Mouse (Mus musculus) hindbrain, embryonic 10.5 days (tissue): ENCODE data around the gene Cadm2. TPM values are rescaled to one million over a fixed set of nuclear protein-coding genes. Genes with fewer than 3 reads are reported as not detected.

ENCODE experiments used
- DNase-seq: peaks from one replicate; pipeline ENCODE4 v3.0.0-alpha.2; 2017; ENCODE audit warnings: low spot score
- H3K27ac ChIP-seq: fragments of 300-500 bp; sonication (generic); 2 replicates; pipeline ENCODE4 v1.5.1; 2016; ENCODE audit warnings: mild to moderate bottlenecking, moderate library complexity
- H3K27me3 ChIP-seq: fragments of 300-500 bp; sonication (generic); 2 replicates; pipeline ENCODE4 v1.6.1; 2016; ENCODE audit warnings: mild to moderate bottlenecking; ENCODE audit not compliant: poor library complexity, insufficient read depth, severe bottlenecking
- H3K36me3 ChIP-seq: fragments of 300-500 bp; sonication (generic); 2 replicates; pipeline ENCODE4 v1.6.1; 2016; ENCODE audit warnings: mild to moderate bottlenecking, moderate library complexity
- H3K4me1 ChIP-seq: fragments of 300-500 bp; sonication (generic); replicated peaks from 2 replicates; pipeline ENCODE4 v1.6.1; 2016; ENCODE audit warnings: mild to moderate bottlenecking
- H3K4me3 ChIP-seq: fragments of 300-500 bp; sonication (generic); 2 replicates; pipeline ENCODE4 v1.5.1; 2016; ENCODE audit warnings: mild to moderate bottlenecking, moderate library complexity
- H3K9me3 ChIP-seq: fragments of 300-500 bp; sonication (generic); 2 replicates; pipeline ENCODE4 v1.6.1; 2016; ENCODE audit warnings: mild to moderate bottlenecking, moderate library complexity
- WGBS: fragments of 180-500 bp; shearing (Covaris S2); methylation state at CpG from one replicate; pipeline ENCODE4 v1.1.7; 2016; 5-methylcytosine and 5-hydroxymethylcytosine counted together
- polyA plus RNA-seq: library from polyadenylated mRNA; unstranded; fragments of >200 nt; fragmentation: Nextera tagmentation; extraction: Ambion mirVana; gene quantifications from 2 replicates; pipeline ENCODE4 v1.2.1, GENCODE M21; 2016

The Cadm2 gene
- polyA plus RNA-seq, 1 experiment from 2014 or later = 4.8 TPM

- Histone ChIP-seq H3K9me3 (no peaks in the 10 kb centered on the region), H3K4me1 (no peaks in the 10 kb centered on the region), H3K27ac (no peak overlapping the region), H3K27me3 (no peaks in the 10 kb centered on the region), H3K36me3 (no peaks in the 10 kb centered on the region), H3K4me3 (no peak overlapping the region)
- no peak for DNase-seq
- 63% methylated on average over 1 of the region's 1 CpGs for WGBS
Measured at GRCm38 (mm10) chr16:67425371-67425770, 195.3 kb downstream of the Cadm2 start.

GRCm38 (mm10) chr16:67410926-67411325, 209.8 kb downstream of the Cadm2 start:
- DNase-seq = no peak
- H3K36me3 ChIP-seq = no peaks in the 10 kb centered on the region
- no peak overlapping the region for H3K27ac ChIP-seq
- WGBS = 64% methylated on average over 3 of the region's 3 CpGs
- H3K4me3 ChIP-seq = no peak overlapping the region
- H3K27me3 ChIP-seq = no peaks in the 10 kb centered on the region
- no peaks in the 10 kb centered on the region for H3K4me1 ChIP-seq
- no peaks in the 10 kb centered on the region for H3K9me3 ChIP-seq

GRCm38 (mm10) chr16:67410482-67410881, 210.2 kb downstream of the Cadm2 start:
- Histone ChIP-seq H3K4me3 (no peak overlapping the region), H3K4me1 (no peaks in the 10 kb centered on the region), H3K36me3 (no peaks in the 10 kb centered on the region), H3K9me3 (no peaks in the 10 kb centered on the region), H3K27me3 (no peaks in the 10 kb centered on the region), H3K27ac (no peak overlapping the region)
- WGBS = 81% methylated on average over 2 of the region's 2 CpGs
- no peak for DNase-seq

GRCm38 (mm10) chr16:67367745-67368144, 253.0 kb downstream of the Cadm2 start:
- Histone ChIP-seq H3K4me3 (no peak overlapping the region), H3K27me3 (no peaks in the 10 kb centered on the region), H3K9me3 (no peaks in the 10 kb centered on the region), H3K4me1 (no peaks in the 10 kb centered on the region), H3K36me3 (no peaks in the 10 kb centered on the region), H3K27ac (no peak overlapping the region)
- WGBS = 83% methylated on average over 2 of the region's 2 CpGs
- no peak for DNase-seq

GRCm38 (mm10) chr16:67348011-67348410, 272.7 kb downstream of the Cadm2 start:
- Histone ChIP-seq H3K4me3 (no peak overlapping the region), H3K4me1 (no peaks in the 10 kb centered on the region), H3K27me3 (no peaks in the 10 kb centered on the region), H3K36me3 (no peaks in the 10 kb centered on the region), H3K27ac (no peak overlapping the region), H3K9me3 (no peaks in the 10 kb centered on the region)
- DNase-seq = no peak
- WGBS = 85% methylated on average over 5 of the region's 5 CpGs

GRCm38 (mm10) chr16:67347561-67347960, 273.1 kb downstream of the Cadm2 start:
- H3K9me3 ChIP-seq = no peaks in the 10 kb centered on the region
- no peaks in the 10 kb centered on the region for H3K36me3 ChIP-seq
- H3K27me3 ChIP-seq = no peaks in the 10 kb centered on the region
- no peak overlapping the region for H3K27ac ChIP-seq
- no peaks in the 10 kb centered on the region for H3K4me1 ChIP-seq
- no peak overlapping the region for H3K4me3 ChIP-seq
- no peak for DNase-seq

- Histone ChIP-seq H3K36me3 (no peaks in the 10 kb centered on the region), H3K4me3 (no peak overlapping the region), H3K27ac (no peak overlapping the region), H3K9me3 (no peaks in the 10 kb centered on the region), H3K4me1 (no peaks in the 10 kb centered on the region), H3K27me3 (no peaks in the 10 kb centered on the region)
- 69% methylated on average over 10 of the region's 10 CpGs for WGBS
- no peak for DNase-seq
Measured at GRCm38 (mm10) chr16:67346621-67347290, 274.0 kb downstream of the Cadm2 start.

GRCm38 (mm10) chr16:67344194-67344593, 276.5 kb downstream of the Cadm2 start:
- WGBS = 43% methylated on average over 5 of the region's 5 CpGs
- H3K4me3 ChIP-seq = no peak overlapping the region
- no peaks in the 10 kb centered on the region for H3K9me3 ChIP-seq
- no peaks in the 10 kb centered on the region for H3K27me3 ChIP-seq
- H3K36me3 ChIP-seq = no peaks in the 10 kb centered on the region
- H3K27ac ChIP-seq = no peak overlapping the region
- DNase-seq = peak; percentile 8
- no peaks in the 10 kb centered on the region for H3K4me1 ChIP-seq

GRCm38 (mm10) chr16:67311033-67311432, 309.7 kb downstream of the Cadm2 start:
- 89% methylated on average over 2 of the region's 2 CpGs for WGBS
- Histone ChIP-seq H3K27me3 (no peaks in the 10 kb centered on the region), H3K36me3 (no peaks in the 10 kb centered on the region)

GRCm38 (mm10) chr16:67284664-67285063, 336.0 kb downstream of the Cadm2 start:
- no peak overlapping the region for H3K27ac ChIP-seq
- no peak for DNase-seq
- WGBS = 94% methylated on average over 3 of the region's 3 CpGs
- no peaks in the 10 kb centered on the region for H3K36me3 ChIP-seq
- H3K9me3 ChIP-seq = no peaks in the 10 kb centered on the region
- no peak overlapping the region for H3K4me3 ChIP-seq
- H3K4me1 ChIP-seq = no peaks in the 10 kb centered on the region
- H3K27me3 ChIP-seq = no peaks in the 10 kb centered on the region

More at GRCm38 (mm10) chr16:67311033-67311432, 309.7 kb downstream of the Cadm2 start:
- no peaks in the 10 kb centered on the region for H3K9me3 ChIP-seq
- no peaks in the 10 kb centered on the region for H3K4me1 ChIP-seq
- no peak for DNase-seq
- H3K4me3 ChIP-seq = no peak overlapping the region
- no peak overlapping the region for H3K27ac ChIP-seq

GRCm38 (mm10) chr16:67243598-67243997, 377.1 kb downstream of the Cadm2 start:
- no peaks in the 10 kb centered on the region for H3K9me3 ChIP-seq
- no peaks in the 10 kb centered on the region for H3K27me3 ChIP-seq
- 82% methylated on average over 5 of the region's 5 CpGs for WGBS

GRCm38 (mm10) chr16:67234862-67235261, 385.8 kb downstream of the Cadm2 start:
- Histone ChIP-seq H3K4me3 (no peak overlapping the region), H3K4me1 (no peaks in the 10 kb centered on the region), H3K9me3 (no peaks in the 10 kb centered on the region), H3K27ac (no peak overlapping the region), H3K27me3 (no peaks in the 10 kb centered on the region), H3K36me3 (no peaks in the 10 kb centered on the region)
- 20% methylated on average over 1 of the region's 1 CpGs for WGBS
- no peak for DNase-seq

More at GRCm38 (mm10) chr16:67243598-67243997, 377.1 kb downstream of the Cadm2 start:
- Histone ChIP-seq H3K27ac (no peak overlapping the region), H3K4me3 (no peak overlapping the region), H3K4me1 (no peaks in the 10 kb centered on the region), H3K36me3 (no peaks in the 10 kb centered on the region)
- DNase-seq = no peak

- DNase-seq = no peak
- Histone ChIP-seq H3K27me3 (no peaks in the 10 kb centered on the region), H3K4me1 (no peaks in the 10 kb centered on the region), H3K9me3 (no peaks in the 10 kb centered on the region), H3K36me3 (no peaks in the 10 kb centered on the region), H3K27ac (no peak overlapping the region), H3K4me3 (no peak overlapping the region)
- 76% methylated on average over 1 of the region's 1 CpGs for WGBS
Measured at GRCm38 (mm10) chr16:67226696-67227095, 394.0 kb downstream of the Cadm2 start.

GRCm38 (mm10) chr16:67203329-67203728, 417.4 kb downstream of the Cadm2 start:
- Histone ChIP-seq H3K4me3 (no peak overlapping the region), H3K27me3 (no peaks in the 10 kb centered on the region)
- no peak for DNase-seq

More at GRCm38 (mm10) chr16:67203329-67203728, 417.4 kb downstream of the Cadm2 start:
- no peak overlapping the region for H3K27ac ChIP-seq
- H3K36me3 ChIP-seq = no peaks in the 10 kb centered on the region
- no peaks in the 10 kb centered on the region for H3K4me1 ChIP-seq
- no peaks in the 10 kb centered on the region for H3K9me3 ChIP-seq
